Comparison of ENCODE assay signal across 7 mouse cellular contexts in genomic region chr17:31057891-31058744, GRCm38 (mm10). TPM values are rescaled to one million over a fixed set of nuclear protein-coding genes. Genes with fewer than 3 reads are reported as not detected.
A peak's percentile ranks its signal among the peaks of the same experiment; 100 is the strongest.
DNase-seq lines count a peak whose midpoint lies in the region; ATAC-seq and TF ChIP-seq lines count a peak whose summit lies in the region.

No protein-coding gene starts in this region.

- peak overlapping the region; percentile 94 for H3K4me3 ChIP-seq in layer of hippocampus, adult 2 months
- H3K4me3 ChIP-seq in forebrain, embryonic 13.5 days: peak overlapping the region; percentile 70
- peak overlapping the region; percentile 84 for H3K4me3 ChIP-seq in midbrain, embryonic 16.5 days (ENCODE audit: low read depth, low read length)

- no peak for DNase-seq in layer of hippocampus, adult 2 months (ENCODE audit: low spot score in 2 of 2)
- no peak for DNase-seq in layer of hippocampus, postnatal 36 days
- DNase-seq in cerebellum, adult 11-12 months: peak; percentile 69
- DNase-seq in left cerebral cortex, postnatal 36 days (ENCODE audit: low spot score in 2 of 2): peak; percentile 43 to 58

- intact Hi-C loops in left cerebral cortex, postnatal 36 days (cut with DNase I): loop anchor here (1.0 to 5.0 kb wide), 3 partner anchors 23 to 54 kb away; no protein-coding TSS in a partner anchor

- H3K4me2 ChIP-seq in forebrain, embryonic 13.5 days: peak overlapping the region; percentile 98
- H3K4me2 ChIP-seq in midbrain, embryonic 16.5 days (ENCODE audit: low read length): peak overlapping the region; percentile 66

- TF ChIP-seq CTCF in layer of hippocampus, adult 2 months (conservative IDR thresholded peaks at IDR 0.05): peak; percentile 32

- peaks cover 8% of the 10 kb centered on the region for H3K9me3 ChIP-seq in forebrain, embryonic 13.5 days (replicated peaks)
- no peaks in the 10 kb centered on the region; the same call in 1 of the 2 replicates for H3K9me3 ChIP-seq in midbrain, embryonic 16.5 days (replicated peaks; ENCODE audit: control insufficient read depth, low read length, poor library complexity, severe bottlenecking)

- H3K27ac ChIP-seq in layer of hippocampus, adult 2 months: peak overlapping the region; percentile 98
- peak overlapping the region; percentile 87 for H3K27ac ChIP-seq in forebrain, embryonic 13.5 days
- peak overlapping the region; percentile 89 for H3K27ac ChIP-seq in midbrain, embryonic 16.5 days (ENCODE audit: low read length)

- no peaks in the 10 kb centered on the region for H3K36me3 ChIP-seq in forebrain, embryonic 13.5 days (ENCODE audit: poor library complexity, severe bottlenecking)
- no peaks in the 10 kb centered on the region for H3K36me3 ChIP-seq in midbrain, embryonic 16.5 days (ENCODE audit: control insufficient read depth, insufficient read depth, low read length)

- peaks cover 16% of the 10 kb centered on the region for H3K27me3 ChIP-seq in forebrain, embryonic 13.5 days
- H3K27me3 ChIP-seq in midbrain, embryonic 16.5 days (ENCODE audit: control insufficient read depth, insufficient read depth, low read depth, low read length): no peaks in the 10 kb centered on the region

- 1% methylated on average over 23 of the region's 31 CpGs for WGBS in forebrain, embryonic 13.5 days
- WGBS in midbrain, embryonic 16.5 days: 1% methylated on average over 31 of the region's 31 CpGs

- peak overlapping the region; percentile 78 for H3K9ac ChIP-seq in forebrain, embryonic 13.5 days
- peak overlapping the region; percentile 81 for H3K9ac ChIP-seq in midbrain, embryonic 16.5 days (ENCODE audit: low read depth, low read length)

- peak; percentile 39 for ATAC-seq in forebrain, embryonic 13.5 days
- peak; percentile 52 for ATAC-seq in midbrain, embryonic 16.5 days
- ATAC-seq in inflammation-experienced regulatory T-cells, adult 6 months: no peak

- H3K4me1 ChIP-seq in forebrain, embryonic 13.5 days: peaks cover 45% of the 10 kb centered on the region
- H3K4me1 ChIP-seq in midbrain, embryonic 16.5 days (ENCODE audit: control insufficient read depth, insufficient read depth, low read length): peaks cover 30% of the 10 kb centered on the region

RNA-seq across cellular contexts. Expression of gene Abcg1, which starts 0.6 kb away (rescaled TPM):
- 10 to 100 TPM; 75.7 to 83.3 TPM for total RNA-seq in layer of hippocampus, adult 2 months (2021)
- 10 to 100 TPM; 69.6 to 73.1 TPM for total RNA-seq in layer of hippocampus, postnatal 36 days (2021)
- polyA plus RNA-seq in forebrain, embryonic 13.5 days (2015; fragmentation: Nextera tagmentation; extraction: Ambion mirVana): 18.2 and 18.7 TPM in 2 replicates
- 10 to 100 TPM; 65.5 to 77.2 TPM for total RNA-seq in left cerebral cortex, postnatal 36 days (2021)
- polyA plus RNA-seq in midbrain, embryonic 16.5 days (2015; fragmentation: Nextera tagmentation; extraction: Ambion mirVana): 23.7 and 24.3 TPM in 2 replicates
- polyA plus RNA-seq in inflammation-experienced regulatory T-cells, adult 6 months (2017; shearing (Covaris generic)): 100 to 1,000 TPM in 1 of 3 experiments, 10 to 100 TPM in 2; 67.1 to 113 (median 95.6) TPM

Comparison
In these comparisons a context has a peak if more than half of its experiments do, and no peak if none do; other contexts are left out.
1. DNase-seq: peak in cerebellum, adult 11-12 months (single experiment) and left cerebral cortex, postnatal 36 days (2 of 2); none in layer of hippocampus, adult 2 months (0 of 2) and layer of hippocampus, postnatal 36 days (0 of 2).
2. Peak in every context shown above with its lines, with median percentiles within 50 percentile points of each other: H3K27ac ChIP-seq and H3K4me3 ChIP-seq.